Mouse (Mus musculus): Measurements from ENCODE around the gene Noa1. TPM values are rescaled to one million over a fixed set of nuclear protein-coding genes. Genes with fewer than 3 reads are reported as not detected.

The Noa1 gene
- polyA plus RNA-seq, 1 experiment, result 23.1 TPM

- WGBS, result 80% methylated on average over 6 of the region's 6 CpGs
- no peak overlapping the region for H3K4me3 ChIP-seq (ENCODE audit: control insufficient read depth, insufficient read depth, low read length)
- no peak for DNase-seq
- no peaks in the 10 kb centered on the region for H3K36me3 ChIP-seq (ENCODE audit: control insufficient read depth, insufficient read depth, low read length)
- H3K27me3 ChIP-seq (ENCODE audit: control insufficient read depth, insufficient read depth, low read length), result no peaks in the 10 kb centered on the region
- H3K4me1 ChIP-seq (replicated peaks; ENCODE audit: control insufficient read depth, insufficient read depth, low read length), result no peaks in the 10 kb centered on the region; the same call in 1 of the 2 replicates
- no peak for TF ChIP-seq POLR2A (IDR thresholded peaks at IDR 0.05; ENCODE audit: control insufficient read depth, extremely low read depth, insufficient read depth, low read length, poor library complexity)
- no peak for TF ChIP-seq CTCF (IDR thresholded peaks at IDR 0.05; ENCODE audit: borderline replicate concordance, control insufficient read depth, extremely low read depth, insufficient read depth, low read length, poor library complexity)
- H3K27ac ChIP-seq (ENCODE audit: control insufficient read depth, insufficient read depth, low read length), result no peak overlapping the region
Measured at GRCm38 (mm10) chr5:77260141-77260540, 49.7 kb downstream of the Noa1 start.

GRCm38 (mm10) chr5:77259315-77259714 is 50.6 kb downstream of the Noa1 start:
- no peak for DNase-seq
- no peaks in the 10 kb centered on the region for H3K4me1 ChIP-seq (replicated peaks; ENCODE audit: control insufficient read depth, insufficient read depth, low read length)
- no peak overlapping the region for H3K27ac ChIP-seq (ENCODE audit: control insufficient read depth, insufficient read depth, low read length)
- H3K27me3 ChIP-seq (ENCODE audit: control insufficient read depth, insufficient read depth, low read length), result no peaks in the 10 kb centered on the region
- no peaks in the 10 kb centered on the region for H3K36me3 ChIP-seq (ENCODE audit: control insufficient read depth, insufficient read depth, low read length)
- TF ChIP-seq POLR2A (IDR thresholded peaks at IDR 0.05; ENCODE audit: control insufficient read depth, extremely low read depth, insufficient read depth, low read length, poor library complexity), result no peak
- TF ChIP-seq CTCF (IDR thresholded peaks at IDR 0.05; ENCODE audit: borderline replicate concordance, control insufficient read depth, extremely low read depth, insufficient read depth, low read length, poor library complexity), result no peak
- H3K4me3 ChIP-seq (ENCODE audit: control insufficient read depth, insufficient read depth, low read length), result no peak overlapping the region

- Histone ChIP-seq H3K36me3 (ENCODE audit: control insufficient read depth, insufficient read depth, low read length) (no peaks in the 10 kb centered on the region), H3K27ac (ENCODE audit: control insufficient read depth, insufficient read depth, low read length) (no peak overlapping the region), H3K4me1 (replicated peaks; ENCODE audit: control insufficient read depth, insufficient read depth, low read length) (no peaks in the 10 kb centered on the region), H3K27me3 (ENCODE audit: control insufficient read depth, insufficient read depth, low read length) (no peaks in the 10 kb centered on the region), H3K4me3 (ENCODE audit: control insufficient read depth, insufficient read depth, low read length) (no peak overlapping the region)
- no peak for TF ChIP-seq CTCF (IDR thresholded peaks at IDR 0.05; ENCODE audit: borderline replicate concordance, control insufficient read depth, extremely low read depth, insufficient read depth, low read length, poor library complexity)
- no peak for TF ChIP-seq POLR2A (IDR thresholded peaks at IDR 0.05; ENCODE audit: control insufficient read depth, extremely low read depth, insufficient read depth, low read length, poor library complexity)
- WGBS, result 89% methylated on average over 3 of the region's 3 CpGs
- no peak for DNase-seq
Measured at GRCm38 (mm10) chr5:77257603-77258002, 52.3 kb downstream of the Noa1 start.

GRCm38 (mm10) chr5:77254402-77254801 is 55.5 kb downstream of the Noa1 start:
- no peaks in the 10 kb centered on the region for H3K36me3 ChIP-seq (ENCODE audit: control insufficient read depth, insufficient read depth, low read length)
- DNase-seq, result no peak
- 94% methylated on average over 3 of the region's 3 CpGs for WGBS
- H3K27me3 ChIP-seq (ENCODE audit: control insufficient read depth, insufficient read depth, low read length), result no peaks in the 10 kb centered on the region
- no peaks in the 10 kb centered on the region; the same call in 1 of the 2 replicates for H3K4me1 ChIP-seq (replicated peaks; ENCODE audit: control insufficient read depth, insufficient read depth, low read length)
- TF ChIP-seq POLR2A (IDR thresholded peaks at IDR 0.05; ENCODE audit: control insufficient read depth, extremely low read depth, insufficient read depth, low read length, poor library complexity), result no peak
- no peak for TF ChIP-seq CTCF (IDR thresholded peaks at IDR 0.05; ENCODE audit: borderline replicate concordance, control insufficient read depth, extremely low read depth, insufficient read depth, low read length, poor library complexity)
- H3K4me3 ChIP-seq (ENCODE audit: control insufficient read depth, insufficient read depth, low read length), result no peak overlapping the region
- no peak overlapping the region for H3K27ac ChIP-seq (ENCODE audit: control insufficient read depth, insufficient read depth, low read length)

- no peak for DNase-seq
- Histone ChIP-seq H3K27ac (ENCODE audit: control insufficient read depth, insufficient read depth, low read length) (no peak overlapping the region), H3K36me3 (ENCODE audit: control insufficient read depth, insufficient read depth, low read length) (no peaks in the 10 kb centered on the region), H3K4me3 (ENCODE audit: control insufficient read depth, insufficient read depth, low read length) (no peak overlapping the region), H3K4me1 (replicated peaks; ENCODE audit: control insufficient read depth, insufficient read depth, low read length) (no peaks in the 10 kb centered on the region; the same call in 1 of the 2 replicates), H3K27me3 (ENCODE audit: control insufficient read depth, insufficient read depth, low read length) (no peaks in the 10 kb centered on the region)
- 35% methylated on average over 1 of the region's 1 CpGs for WGBS
- TF ChIP-seq CTCF (IDR thresholded peaks at IDR 0.05; ENCODE audit: borderline replicate concordance, control insufficient read depth, extremely low read depth, insufficient read depth, low read length, poor library complexity), result no peak
- no peak for TF ChIP-seq POLR2A (IDR thresholded peaks at IDR 0.05; ENCODE audit: control insufficient read depth, extremely low read depth, insufficient read depth, low read length, poor library complexity)
Measured at GRCm38 (mm10) chr5:77253154-77253553, 56.7 kb downstream of the Noa1 start.

- WGBS, result 73% methylated on average over 8 of the region's 8 CpGs
- H3K4me3 ChIP-seq (ENCODE audit: control insufficient read depth, insufficient read depth, low read length), result no peak overlapping the region
Measured at GRCm38 (mm10) chr5:77252115-77252827, 57.6 kb downstream of the Noa1 start.

More at GRCm38 (mm10) chr5:77252115-77252827, 57.6 kb downstream of the Noa1 start:
- H3K27me3 ChIP-seq (ENCODE audit: control insufficient read depth, insufficient read depth, low read length), result no peaks in the 10 kb centered on the region
- H3K36me3 ChIP-seq (ENCODE audit: control insufficient read depth, insufficient read depth, low read length), result no peaks in the 10 kb centered on the region
- no peak overlapping the region for H3K27ac ChIP-seq (ENCODE audit: control insufficient read depth, insufficient read depth, low read length)
- no peak for TF ChIP-seq POLR2A (IDR thresholded peaks at IDR 0.05; ENCODE audit: control insufficient read depth, extremely low read depth, insufficient read depth, low read length, poor library complexity)
- TF ChIP-seq CTCF (IDR thresholded peaks at IDR 0.05; ENCODE audit: borderline replicate concordance, control insufficient read depth, extremely low read depth, insufficient read depth, low read length, poor library complexity), result no peak
- H3K4me1 ChIP-seq (replicated peaks; ENCODE audit: control insufficient read depth, insufficient read depth, low read length), result no peaks in the 10 kb centered on the region; the same call in 1 of the 2 replicates
- DNase-seq, result no peak
